ENCODE assay signal across 14 mouse cellular contexts in genomic region chr10:60819654-60820192, GRCm38 (mm10). TPM values are rescaled to one million over a fixed set of nuclear protein-coding genes. Genes with fewer than 3 reads are reported as not detected.
DNase-seq lines count a peak whose midpoint lies in the region; ATAC-seq and TF ChIP-seq lines count a peak whose summit lies in the region.
"Had no signal": no experiment of that assay in that cellular context is flagged by ENCODE, and none has a peak within 500 bp of the region (broad histone marks: within the 10 kb centered on the region; RNA-seq: fewer than 3 reads in every experiment).

No protein-coding gene starts in this region.

- no peak overlapping the region for H3K4me2 ChIP-seq in heart, embryonic 16.5 days (ENCODE audit: low read depth, low read length)
- H3K4me2 ChIP-seq: embryonic facial prominence, embryonic 15.5 days; limb, embryonic 15.5 days; lung, embryonic 14.5 days had no signal

- WGBS in heart, embryonic 16.5 days = 70% methylated on average over 12 of the region's 12 CpGs
- 96% methylated on average over 12 of the region's 12 CpGs for WGBS in thymus, adult 2 months

- H3K27me3 ChIP-seq in heart, embryonic 16.5 days (ENCODE audit: control insufficient read depth, insufficient read depth, low read length) = no peaks in the 10 kb centered on the region
- H3K27me3 ChIP-seq in C2C12 (ENCODE audit: control insufficient read depth, insufficient read depth, insufficient read length) = no peaks in the 10 kb centered on the region
- H3K27me3 ChIP-seq in thymus, adult 2 months (ENCODE audit: control insufficient read depth, insufficient read depth, low read length) = no peaks in the 10 kb centered on the region
- H3K27me3 ChIP-seq: embryonic facial prominence, embryonic 15.5 days; limb, embryonic 15.5 days had no signal

- H3ac ChIP-seq in C2C12 (ENCODE audit: control insufficient read depth, insufficient read length, low read depth) = peak overlapping the region; percentile 25

- no peak overlapping the region for H3K4me3 ChIP-seq in heart, embryonic 16.5 days (ENCODE audit: low read length)
- H3K4me3 ChIP-seq in C2C12 (ENCODE audit: insufficient read depth, poor library complexity, severe bottlenecking) = no peak overlapping the region
- no peak overlapping the region for H3K4me3 ChIP-seq in embryonic fibroblast, embryonic 13.5 days (ENCODE audit: insufficient read depth, low read length)
- H3K4me3 ChIP-seq in thymus, adult 2 months (ENCODE audit: control insufficient read depth, insufficient read depth, low read length) = no peak overlapping the region
- H3K4me3 ChIP-seq: embryonic facial prominence, embryonic 15.5 days; limb, embryonic 15.5 days had no signal

- H3K9ac ChIP-seq in heart, embryonic 16.5 days (ENCODE audit: low read length) = no peak overlapping the region
- H3K9ac ChIP-seq: embryonic facial prominence, embryonic 15.5 days; limb, embryonic 15.5 days; lung, embryonic 14.5 days had no signal

- H3K27ac ChIP-seq in heart, embryonic 16.5 days (ENCODE audit: low read length) = peak overlapping the region; percentile 99
- peak overlapping the region; percentile 49 for H3K27ac ChIP-seq in embryonic fibroblast, embryonic 13.5 days (ENCODE audit: insufficient read depth, low read length)
- no peak overlapping the region for H3K27ac ChIP-seq in thymus, adult 2 months (ENCODE audit: control insufficient read depth, insufficient read depth, low read length)
- H3K27ac ChIP-seq: embryonic facial prominence, embryonic 15.5 days; limb, embryonic 15.5 days had no signal

- H3K4me1 ChIP-seq in heart, embryonic 16.5 days (ENCODE audit: control insufficient read depth, insufficient read depth, low read length) = peaks cover 84% of the 10 kb centered on the region
- peaks cover 47% of the 10 kb centered on the region for H3K4me1 ChIP-seq in embryonic fibroblast, embryonic 13.5 days (ENCODE audit: control insufficient read depth, insufficient read depth, low read length)
- peaks cover 9% of the 10 kb centered on the region; the same call in 1 of the 2 replicates for H3K4me1 ChIP-seq in thymus, adult 2 months (replicated peaks; ENCODE audit: control insufficient read depth, insufficient read depth, low read length)

- ATAC-seq in heart, embryonic 16.5 days (replicated peaks; ENCODE audit: extremely low read depth, insufficient read depth, low FRiP score) = no peak
- ATAC-seq: forebrain, embryonic 16.5 days had no signal

- no peak for TF ChIP-seq POLR2A in embryonic fibroblast, embryonic 13.5 days (IDR thresholded peaks at IDR 0.05; ENCODE audit: low read depth, low read length)
- no peak for TF ChIP-seq POLR2A in thymus, adult 2 months (IDR thresholded peaks at IDR 0.05; ENCODE audit: control insufficient read depth, extremely low read depth, insufficient read depth, low read length, poor library complexity)

- peak; percentile 73 for DNase-seq in cerebellum, adult 11-12 months
- no peak for DNase-seq in cerebellum, postnatal 36 days
- DNase-seq in heart, adult 11 months = no peak
- no peak for DNase-seq in thymus, adult 2 months
- no peak for DNase-seq in gastrocnemius, postnatal 10 days
- DNase-seq: adrenal gland, postnatal 10 days; right cerebral cortex, postnatal 4 days had no signal

- peaks cover 95% of the 10 kb centered on the region for H3K79me2 ChIP-seq in C2C12 (ENCODE audit: control insufficient read depth, insufficient read depth)

- TF ChIP-seq CTCF in C2C12 (IDR thresholded peaks at IDR 0.05; ENCODE audit: control insufficient read depth, insufficient read depth, insufficient read length) = no peak
- TF ChIP-seq CTCF in embryonic fibroblast, embryonic 13.5 days (IDR thresholded peaks at IDR 0.05; ENCODE audit: borderline replicate concordance, insufficient read depth, low read length) = no peak
- no peak for TF ChIP-seq CTCF in thymus, adult 2 months (IDR thresholded peaks at IDR 0.05; ENCODE audit: borderline replicate concordance, control insufficient read depth, extremely low read depth, insufficient read depth, low read length, poor library complexity)

- H3K36me3 ChIP-seq in heart, embryonic 16.5 days (ENCODE audit: control insufficient read depth, insufficient read depth) = no peaks in the 10 kb centered on the region
- peaks cover 39% of the 10 kb centered on the region for H3K36me3 ChIP-seq in C2C12 (ENCODE audit: control insufficient read depth, insufficient read depth)
- H3K36me3 ChIP-seq in thymus, adult 2 months (ENCODE audit: control insufficient read depth, insufficient read depth, low read length) = no peaks in the 10 kb centered on the region
- H3K36me3 ChIP-seq: embryonic facial prominence, embryonic 15.5 days; limb, embryonic 15.5 days had no signal

- H3K9me3 ChIP-seq in heart, embryonic 16.5 days (replicated peaks; ENCODE audit: control insufficient read depth, low read length) = no peaks in the 10 kb centered on the region
- H3K9me3 ChIP-seq: embryonic facial prominence, embryonic 15.5 days; limb, embryonic 15.5 days had no signal

- H3K79me3 ChIP-seq in C2C12 (ENCODE audit: low read depth) = peaks cover 82% of the 10 kb centered on the region

TF ChIP-seq in C2C12, 6 proteins besides CTCF, POLR2A, EP300 and RAD21:
- TF ChIP-seq USF1 (IDR thresholded peaks at IDR 0.05; ENCODE audit: low read depth) = no peak

RNA-seq across cellular contexts. Expression of gene Unc5b, which starts 11.7 kb away (rescaled TPM):
- 10.0 and 12.5 TPM in 2 replicates for polyA plus RNA-seq in heart, embryonic 16.5 days (2015; fragmentation: Nextera tagmentation; extraction: Ambion mirVana)
- polyA plus RNA-seq in C2C12 (2012; fragmentation: generic; extraction: Trizol) = 142 TPM
- polyA plus RNA-seq in embryonic fibroblast, embryonic 13.5 days (2011; ENCODE audit: insufficient read length, low read depth, missing spikeins) = 101 and 119 TPM in 2 replicates
- polyA plus RNA-seq in thymus, adult 2 months (2012; rRNA removed) = 3.6 and 4.0 TPM in 2 replicates
- 10 to 100 TPM; 12.1 to 20.3 TPM for total RNA-seq in gastrocnemius, postnatal 10 days (2021)
